Mouse (Mus musculus): ENCODE results near the gene Ctrb1.
A peak's percentile ranks its signal among the peaks of the same experiment; 100 is the strongest.

The Ctrb1 gene

DNA sequence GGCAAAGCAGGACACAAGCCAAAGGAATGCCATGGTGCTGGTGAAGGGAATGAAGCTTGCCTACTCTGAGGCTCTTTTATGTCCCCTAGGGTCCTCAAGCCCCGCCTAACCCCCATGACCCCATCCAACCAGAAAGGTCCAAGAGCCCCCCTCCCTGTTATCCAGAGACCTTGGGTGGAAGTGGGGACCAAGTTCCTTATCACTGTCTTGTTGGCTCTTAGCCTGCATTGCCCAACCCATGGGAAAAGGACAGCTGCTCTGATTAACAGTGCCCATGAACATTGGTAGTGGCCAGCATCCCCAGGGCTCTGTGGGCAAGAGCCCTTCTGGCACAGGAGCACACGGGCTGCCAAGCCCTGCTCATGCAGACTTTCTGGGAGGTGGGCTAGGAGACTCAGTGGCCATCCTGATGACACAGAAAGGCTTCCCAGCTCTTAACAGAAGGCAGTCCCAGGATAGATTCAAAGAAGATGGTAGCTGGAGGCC, at the start of gene Ctrb1:
Ctrb1 (minus strand) TSS at position 51 of the 486 bp plus-strand sequence.
- no peak for DNase-seq (ENCODE audit: low spot score in 2 of 2)

DNA sequence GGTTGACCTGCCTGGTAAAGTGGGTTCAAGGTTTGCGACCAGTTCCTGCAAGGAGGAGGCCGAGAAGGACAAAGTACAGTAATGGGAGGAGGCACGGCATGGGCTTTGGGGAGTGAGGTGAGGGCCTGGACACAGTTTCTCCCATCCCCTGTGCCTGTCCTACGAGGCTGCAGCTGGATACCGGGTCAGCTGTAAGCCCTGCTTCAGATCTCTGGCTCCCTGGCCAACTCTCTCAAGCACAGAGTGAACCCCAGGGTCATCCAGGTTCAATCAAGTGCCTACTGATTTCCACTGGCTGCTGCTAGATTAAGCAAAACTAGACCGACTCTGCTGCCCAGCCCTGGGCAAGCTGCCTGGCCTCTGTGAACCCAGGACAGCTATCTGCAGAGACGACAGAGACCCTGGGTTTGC, 49.5 kb upstream of the Ctrb1 start:
- DNase-seq (ENCODE audit: low spot score in 2 of 2) = no peak

DNA sequence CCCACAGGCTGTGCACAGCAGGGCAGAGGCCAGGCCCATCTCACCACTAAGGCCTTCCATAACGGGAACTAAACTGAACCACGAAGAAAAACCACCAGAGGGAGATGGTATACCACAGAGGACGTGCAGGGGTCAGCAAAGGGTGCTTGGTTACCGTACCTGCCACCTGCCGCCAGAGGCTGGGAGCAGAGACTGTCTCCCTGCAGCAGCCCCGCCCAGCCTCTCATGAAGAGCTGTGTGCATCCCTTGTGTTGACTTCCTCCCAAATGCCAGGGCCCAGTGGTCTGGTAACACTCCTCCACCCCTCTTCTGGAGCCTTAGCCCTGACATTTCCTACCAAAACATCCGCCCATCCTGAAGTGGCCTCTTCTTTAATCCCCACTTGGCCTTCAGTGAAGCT, 48.8 kb upstream of the Ctrb1 start:
- DNase-seq (ENCODE audit: low spot score in 2 of 2) = no peak

DNA sequence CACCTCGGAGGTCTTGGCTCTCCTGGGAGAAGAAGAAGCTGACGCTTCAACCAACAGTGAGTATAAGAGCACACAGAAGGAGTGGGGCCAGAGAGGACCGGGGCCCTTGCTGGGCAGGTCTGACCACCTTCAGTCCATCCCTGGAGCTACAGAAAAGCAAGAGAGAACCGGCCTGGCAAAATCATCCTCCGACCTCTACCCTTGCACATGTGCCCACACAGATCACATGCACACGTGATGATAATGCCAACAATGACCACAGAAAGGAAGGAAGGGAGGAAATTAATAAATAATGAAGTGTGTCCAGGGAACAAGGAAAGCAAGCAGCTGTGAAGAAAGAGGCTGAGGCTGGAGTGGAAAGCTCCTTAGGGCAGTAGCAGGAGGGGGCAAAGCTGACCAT, 48.1 kb upstream of the Ctrb1 start:
- DNase-seq (ENCODE audit: low spot score in 2 of 2) = no peak

DNA sequence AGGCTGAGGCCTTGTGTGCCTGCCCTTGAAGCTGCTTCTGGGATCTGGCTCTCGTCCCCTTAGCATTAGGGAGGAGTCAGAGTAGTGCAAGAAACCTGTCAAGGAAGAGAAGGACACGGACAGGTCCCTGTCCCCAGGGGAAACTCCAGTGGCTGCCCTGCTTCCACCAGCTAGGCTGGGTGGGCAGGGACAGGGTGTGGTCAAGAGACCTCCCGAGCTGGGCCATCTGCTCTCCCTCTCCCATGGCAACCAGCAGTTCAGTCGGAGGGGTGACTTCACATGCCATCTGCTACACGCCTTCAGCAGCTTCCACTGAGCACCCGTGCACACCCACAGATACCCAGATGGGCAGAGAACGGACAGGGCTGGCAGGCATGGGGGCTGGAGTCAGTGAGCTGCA, 45.5 kb upstream of the Ctrb1 start:
- DNase-seq (ENCODE audit: low spot score in 2 of 2) = peak; percentile 34 to 55

DNA sequence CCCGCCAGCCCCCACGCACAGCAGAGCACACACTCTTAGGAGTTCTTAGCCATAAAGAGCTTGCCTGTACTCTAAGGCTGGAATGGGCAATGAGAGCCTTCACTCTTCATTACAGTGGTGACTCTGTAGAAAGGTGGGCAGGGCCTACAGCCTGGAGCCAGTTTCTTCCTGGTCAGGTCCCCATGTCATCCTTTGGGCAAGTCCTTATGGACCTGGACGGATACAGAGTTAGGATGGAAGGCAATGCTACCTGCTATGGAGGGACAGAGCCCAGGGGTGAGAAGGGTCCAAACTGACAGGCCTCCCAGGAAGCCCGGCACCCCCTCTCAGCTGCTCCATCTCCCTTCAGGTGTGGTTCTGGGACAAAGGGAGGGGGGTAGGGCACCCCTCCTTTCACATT, 45.0 kb upstream of the Ctrb1 start:
- no peak for DNase-seq (ENCODE audit: low spot score in 2 of 2)

DNA sequence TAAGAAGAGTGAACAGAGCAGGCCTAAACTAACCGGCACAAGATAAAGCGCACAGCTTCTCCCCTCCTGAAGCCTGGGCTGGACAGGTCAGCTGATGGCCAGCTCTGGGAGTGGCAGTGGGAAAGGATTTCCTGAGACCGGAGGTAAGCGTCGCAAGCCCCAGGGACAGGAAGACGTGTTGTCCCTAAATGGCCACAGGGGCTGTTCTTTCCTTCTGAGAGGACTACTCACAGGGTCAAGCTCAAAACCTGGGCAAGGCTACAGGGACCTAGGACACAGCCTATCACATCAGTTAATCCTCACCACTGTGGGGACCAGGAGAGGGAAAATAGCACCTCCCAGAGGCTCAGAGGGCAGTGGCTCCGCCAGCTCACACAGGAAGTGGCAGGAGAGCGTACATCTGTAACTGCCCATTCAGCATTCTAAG, 44.5 kb upstream of the Ctrb1 start:
- peak in 1 of 2 experiments; percentile 18 for DNase-seq (ENCODE audit: low spot score in 2 of 2)

DNA sequence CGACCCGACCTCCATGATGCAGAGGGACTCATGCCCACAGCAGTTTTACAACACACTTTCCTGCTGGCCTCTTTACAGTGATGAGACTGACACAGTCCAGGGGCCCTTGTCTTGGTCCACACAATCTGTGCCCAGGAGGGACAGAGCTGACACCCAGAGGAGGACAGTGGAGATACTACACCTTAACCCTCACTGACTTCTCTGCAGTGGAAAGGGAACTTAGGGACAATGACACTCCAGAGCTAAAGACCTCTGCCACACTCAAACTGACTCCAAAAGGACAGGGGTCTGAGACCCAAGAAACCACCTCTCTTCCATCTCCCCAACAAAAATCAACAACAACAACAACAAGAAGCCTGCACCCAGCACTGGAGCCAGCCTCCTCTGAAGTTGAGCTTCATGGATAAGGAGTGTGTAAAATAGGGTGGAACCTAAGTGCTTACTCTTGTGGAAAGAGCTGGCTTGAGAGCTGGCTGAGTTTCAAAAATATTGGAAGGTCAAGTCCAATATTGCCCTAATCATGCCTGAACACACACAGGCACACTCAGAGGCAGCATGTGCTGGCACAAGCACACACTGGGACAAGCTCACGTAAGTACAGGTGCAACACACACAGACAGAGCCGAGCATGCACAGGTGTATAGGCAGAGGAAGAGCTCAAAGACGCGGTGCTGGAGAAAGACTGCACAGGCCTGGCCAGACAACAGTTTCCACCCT, 43.6 kb upstream of the Ctrb1 start:
- no peak for DNase-seq (ENCODE audit: low spot score in 2 of 2)

DNA sequence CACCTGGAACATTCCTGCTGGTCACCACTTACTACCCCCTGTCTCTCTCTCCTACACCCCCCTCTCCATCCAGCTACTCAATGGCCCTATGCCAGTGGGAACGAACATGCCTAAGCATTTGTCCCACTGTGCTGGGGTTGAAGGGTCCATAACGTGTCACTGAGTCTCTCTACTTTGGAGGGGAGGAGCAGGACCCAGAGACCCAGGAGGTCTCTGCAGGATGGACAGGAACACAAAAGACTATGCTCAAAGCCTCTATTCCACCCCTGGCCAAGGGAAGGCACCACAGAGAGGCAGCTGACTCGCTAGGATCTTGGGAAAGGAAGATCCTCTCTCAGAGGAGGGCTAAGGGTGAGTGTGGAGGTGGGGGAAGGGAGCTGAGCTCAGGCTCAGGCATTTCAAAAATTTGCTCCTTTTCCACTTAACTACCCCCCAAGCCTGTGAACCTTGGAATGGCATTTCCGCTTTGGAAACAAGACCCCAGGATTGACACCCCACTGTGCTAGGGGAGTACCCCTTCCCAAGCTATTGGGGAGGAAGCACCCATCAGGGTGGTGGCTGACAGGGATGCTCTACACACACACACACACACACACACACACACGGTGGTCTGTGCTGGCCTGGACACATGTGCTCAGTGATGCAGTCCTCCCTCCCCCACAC, 42.9 kb upstream of the Ctrb1 start:
- no peak for DNase-seq (ENCODE audit: low spot score in 2 of 2)

DNA sequence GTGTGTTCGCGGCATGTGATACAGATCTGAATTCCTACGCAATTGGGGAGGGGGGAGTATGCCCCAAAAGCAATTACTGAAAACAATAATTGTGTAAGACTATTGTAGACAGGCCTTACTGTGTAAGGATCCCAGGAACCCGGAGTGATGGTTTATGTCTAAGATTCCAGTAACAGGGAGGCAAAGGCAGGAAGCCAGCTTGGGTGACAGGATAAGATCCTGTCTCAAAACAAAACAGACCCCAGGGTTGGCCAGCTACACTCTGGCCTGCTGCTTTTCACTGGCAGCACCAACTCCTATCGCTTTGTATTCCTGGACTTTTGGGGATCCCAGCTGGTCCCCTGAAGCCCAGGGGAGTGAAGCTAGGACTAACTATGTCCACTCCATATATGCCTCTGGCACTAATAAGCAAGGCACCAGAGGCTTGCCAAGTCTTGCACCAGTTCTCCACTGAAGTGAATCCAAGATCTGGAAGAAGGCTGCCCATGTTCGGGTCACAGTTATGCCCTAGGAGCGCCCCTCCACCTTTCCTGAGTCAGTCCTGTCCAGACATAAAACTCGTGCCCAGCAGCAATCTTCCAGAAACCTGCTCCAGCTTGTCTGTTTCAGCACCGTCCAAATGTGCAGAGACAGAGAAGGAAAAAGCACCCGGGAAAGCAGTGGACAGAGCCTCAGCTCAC, 41.7 kb upstream of the Ctrb1 start:
- no peak for DNase-seq (ENCODE audit: low spot score in 2 of 2)

DNA sequence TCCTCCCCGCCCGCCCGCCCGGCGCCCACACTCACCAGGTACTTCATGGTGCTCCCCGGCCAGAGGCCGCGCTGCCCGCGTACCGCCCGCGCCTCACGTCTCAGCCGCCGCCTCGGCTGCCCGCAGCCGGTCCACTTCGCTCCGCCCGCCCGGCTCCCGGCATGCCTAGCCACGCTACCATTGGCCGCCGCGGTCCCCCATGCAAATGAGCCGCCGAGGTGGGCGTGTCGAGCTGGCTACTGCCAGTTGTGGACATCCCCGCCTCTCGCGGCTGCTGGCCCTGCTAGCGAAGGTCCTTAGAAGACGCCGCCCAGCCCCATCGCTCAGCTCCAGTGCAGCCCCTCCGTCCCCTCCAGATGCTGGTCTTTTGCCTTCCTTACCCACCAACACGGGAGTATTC, 41.2 kb upstream of the Ctrb1 start:
- peak; percentile 88 to 94 for DNase-seq (ENCODE audit: low spot score in 2 of 2)

DNA sequence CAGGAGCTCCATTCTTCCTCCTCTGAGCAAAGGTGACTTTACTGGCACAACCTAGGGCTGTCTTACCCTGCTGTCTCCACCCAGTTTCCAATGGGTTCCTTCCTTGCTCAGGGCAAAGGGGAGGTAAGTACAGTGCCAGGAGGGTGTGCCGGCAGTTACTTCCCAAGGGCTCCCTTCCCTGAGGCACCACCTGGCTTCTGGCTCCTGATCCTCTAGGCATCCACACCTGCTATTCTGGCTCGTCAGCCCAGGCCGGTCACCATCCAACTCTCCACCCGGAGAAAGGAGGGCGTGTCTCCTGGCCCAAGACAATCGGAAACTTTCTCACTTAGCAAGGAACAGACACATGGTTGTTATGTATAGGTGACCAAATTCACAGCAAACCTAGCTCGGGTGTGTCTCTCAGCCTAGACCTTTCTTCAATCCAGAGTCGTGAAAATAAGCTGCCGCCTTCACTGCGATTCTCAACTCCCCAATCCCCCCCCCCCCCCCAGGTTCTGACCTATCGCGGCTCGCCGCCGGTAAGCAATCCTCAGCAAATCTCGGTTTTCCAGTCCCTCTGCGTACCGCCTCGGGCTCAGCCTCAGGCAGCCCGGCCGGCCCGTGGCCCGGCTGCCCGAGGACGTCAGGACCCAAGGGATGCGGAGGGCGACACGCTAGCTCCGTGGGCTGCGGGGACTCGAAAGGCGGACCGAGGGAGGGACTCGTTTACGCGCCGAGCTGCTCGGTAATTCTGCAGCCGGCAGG, 40.6 kb upstream of the Ctrb1 start:
- no peak for DNase-seq (ENCODE audit: low spot score in 2 of 2)

DNA sequence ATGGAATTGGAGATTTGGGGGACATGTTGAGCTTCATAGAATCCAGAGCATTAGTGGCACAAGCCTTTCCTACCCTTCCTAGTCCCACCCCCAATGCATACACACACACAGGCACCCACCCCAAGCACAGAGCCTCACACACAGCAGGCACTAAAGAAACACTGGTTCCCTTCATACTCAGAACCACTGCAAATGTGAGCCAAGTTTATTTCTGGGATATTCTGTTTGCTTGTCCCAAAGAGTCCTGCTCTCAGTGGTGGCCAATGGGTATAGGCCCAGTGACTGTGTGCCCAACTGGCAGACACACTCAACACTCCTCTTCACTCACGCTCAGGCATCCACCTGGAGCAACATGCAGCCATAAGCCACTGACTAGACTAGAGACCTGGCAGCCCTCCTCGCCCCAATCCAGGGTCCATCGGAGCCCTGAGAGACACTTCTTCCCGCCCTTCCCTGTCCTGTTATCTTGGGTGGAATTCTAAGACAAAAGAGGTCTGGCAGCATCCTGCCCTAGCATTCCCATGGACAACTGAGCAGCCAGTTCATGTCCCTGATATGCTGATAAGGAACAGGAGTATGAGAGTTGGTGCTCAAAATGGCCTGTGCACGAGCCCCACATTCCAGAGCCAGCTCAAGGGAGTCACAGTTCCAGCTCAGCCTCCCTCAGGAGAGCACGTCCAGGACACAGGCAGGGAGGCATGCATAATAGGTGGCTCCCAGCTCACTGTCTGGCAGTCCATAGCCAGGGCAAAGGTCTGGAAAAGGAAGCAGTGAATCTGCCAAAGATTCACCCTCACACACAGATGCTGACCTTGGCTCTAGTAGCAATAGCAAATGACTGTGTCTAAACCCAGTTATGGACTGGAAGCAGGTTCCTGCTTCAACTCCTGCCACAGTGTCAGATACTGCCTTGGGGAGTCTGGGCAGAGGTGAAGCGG, 38.7 kb upstream of the Ctrb1 start:
- DNase-seq (ENCODE audit: low spot score in 2 of 2) = no peak

DNA sequence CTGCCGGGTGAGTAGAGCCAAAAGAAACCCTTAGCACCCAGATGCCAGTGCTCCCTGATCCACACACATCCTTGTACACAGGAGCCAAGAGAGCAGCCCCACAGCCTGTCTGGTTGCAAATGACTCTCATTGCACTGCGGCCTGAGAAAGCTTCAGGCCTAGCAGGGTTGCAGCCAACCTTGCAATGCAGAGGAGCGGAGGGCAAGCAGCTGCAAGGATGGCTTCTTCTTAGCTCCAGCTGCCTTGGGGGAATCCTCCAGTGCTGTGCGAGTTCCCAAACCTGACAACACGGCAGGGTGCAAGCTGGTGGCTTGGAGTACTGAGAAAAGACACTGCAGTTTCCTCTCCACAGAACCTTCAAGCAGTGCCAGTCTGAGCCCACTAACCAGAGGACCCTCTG, 37.7 kb upstream of the Ctrb1 start:
- no peak for DNase-seq (ENCODE audit: low spot score in 2 of 2)

DNA sequence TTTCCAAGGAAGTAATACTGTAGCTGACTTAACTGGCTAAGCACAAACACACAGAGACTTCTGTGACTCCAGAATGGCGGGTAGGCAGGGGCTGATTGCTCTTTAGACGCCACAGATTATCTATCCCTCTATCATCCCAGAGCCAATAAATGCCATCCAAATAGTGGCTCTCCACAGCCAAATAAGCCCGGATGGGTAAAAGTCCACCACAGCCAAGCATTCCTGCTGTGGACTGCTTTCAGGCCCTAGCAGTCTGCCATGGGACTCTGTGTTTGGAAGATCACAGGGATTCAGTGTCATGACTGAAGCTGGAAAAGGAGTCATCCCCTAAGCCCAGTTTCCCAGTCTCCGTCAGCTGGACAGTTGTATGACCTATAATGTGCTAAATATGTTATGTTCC, 36.7 kb upstream of the Ctrb1 start:
- DNase-seq (ENCODE audit: low spot score in 2 of 2) = no peak

DNA sequence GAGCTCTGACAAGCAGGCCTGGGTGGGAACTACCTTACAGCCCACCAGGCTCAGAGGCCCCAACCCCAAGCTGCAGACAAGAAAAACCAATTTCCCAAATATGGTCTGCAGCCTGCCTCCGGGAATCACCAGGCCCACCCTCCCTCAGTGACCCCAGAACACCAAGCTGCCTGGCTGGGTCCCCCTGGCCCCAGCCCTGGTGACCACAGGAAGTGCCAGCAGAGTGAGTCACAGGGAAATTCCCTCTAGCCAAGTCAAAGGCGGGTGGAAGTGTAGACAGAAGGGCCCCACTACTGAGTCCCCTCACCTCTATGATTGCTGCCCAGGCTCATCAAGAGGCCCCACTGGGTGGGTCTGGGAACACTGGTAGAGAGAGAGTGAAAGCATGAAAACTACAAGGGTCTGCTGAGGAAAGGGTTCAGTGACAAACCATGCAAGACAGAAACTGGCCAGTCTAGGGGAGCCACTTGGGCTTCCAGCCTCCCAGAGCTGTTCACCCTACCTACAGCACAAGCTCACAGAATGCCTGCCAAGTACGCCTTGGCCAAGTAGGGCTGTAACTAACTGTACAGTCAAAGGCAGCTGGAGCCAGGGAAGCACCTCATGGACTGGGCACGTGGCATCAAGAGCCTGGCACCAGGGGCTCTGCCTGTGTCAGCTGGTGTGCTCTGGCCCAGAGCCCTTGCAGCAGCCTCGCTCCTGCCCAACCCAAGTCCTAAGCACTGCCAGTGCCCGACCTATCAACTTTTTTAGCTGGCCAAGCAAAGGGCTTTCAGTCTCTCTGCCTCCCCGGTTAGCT, 35.5 kb upstream of the Ctrb1 start:
- DNase-seq (ENCODE audit: low spot score in 2 of 2) = peak; percentile 58 to 79

DNA sequence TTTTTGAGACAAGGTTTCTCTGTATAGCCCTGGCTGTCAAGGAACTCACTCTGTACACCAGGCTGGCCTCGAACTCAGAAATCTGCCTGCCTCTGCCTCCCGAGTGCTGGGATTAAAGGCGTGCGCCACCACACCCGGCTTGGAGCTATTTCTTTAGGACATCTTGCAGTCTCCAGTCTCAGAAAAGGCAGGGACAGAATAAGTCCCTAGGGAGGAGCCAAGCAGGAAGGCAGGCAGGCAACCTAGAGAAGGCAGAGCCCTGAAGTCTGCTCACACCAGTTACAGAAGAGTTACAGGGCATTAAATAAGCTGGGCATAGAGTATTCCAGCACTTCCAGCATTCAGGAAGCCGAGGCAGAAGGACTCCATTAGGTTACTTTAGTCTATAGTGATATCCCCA, 34.5 kb upstream of the Ctrb1 start:
- DNase-seq (ENCODE audit: low spot score in 2 of 2) = no peak

DNA sequence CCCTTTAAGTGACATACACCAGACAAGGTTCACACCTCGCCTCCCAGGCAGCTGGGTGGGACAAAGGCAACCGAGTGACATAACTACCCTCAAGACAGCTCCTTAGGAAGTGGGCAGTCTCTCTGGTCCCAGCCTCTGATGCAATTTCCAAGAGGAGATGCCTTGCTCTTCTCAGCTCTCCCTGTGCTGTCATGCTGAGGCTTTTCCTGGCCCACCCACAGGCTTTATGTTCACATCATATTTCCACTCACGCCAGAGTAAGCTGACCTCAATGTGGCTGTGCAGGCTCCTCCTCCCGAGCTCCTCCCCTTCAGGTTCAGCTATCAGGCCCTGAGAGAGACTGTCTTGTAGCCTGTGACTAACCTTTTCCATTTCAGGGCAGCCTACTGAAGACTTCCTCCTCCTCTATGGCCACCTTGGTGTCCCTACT, 29.3 kb upstream of the Ctrb1 start:
- no peak for DNase-seq (ENCODE audit: low spot score in 2 of 2)

DNA sequence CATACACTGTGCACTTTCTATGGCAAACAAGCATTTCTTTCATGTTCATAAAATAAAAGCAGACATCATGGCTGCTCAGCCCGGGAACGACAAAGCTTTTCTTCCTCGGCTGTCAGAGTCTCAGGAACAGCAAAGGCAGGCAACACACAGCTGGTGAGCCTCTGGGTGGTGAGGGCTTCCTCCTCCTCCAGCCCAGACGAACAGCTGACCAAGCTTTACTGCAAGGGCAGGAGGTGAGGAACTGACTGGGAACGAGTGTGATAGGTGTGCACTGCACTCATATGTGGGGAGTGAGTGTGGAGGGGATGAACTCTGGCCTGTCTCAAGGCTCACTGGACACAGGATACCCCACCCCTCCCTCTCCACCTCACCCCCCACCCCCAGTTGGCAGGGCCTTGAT, 28.1 kb upstream of the Ctrb1 start:
- DNase-seq (ENCODE audit: low spot score in 2 of 2) = peak in 1 of 2 experiments; percentile 6

DNA sequence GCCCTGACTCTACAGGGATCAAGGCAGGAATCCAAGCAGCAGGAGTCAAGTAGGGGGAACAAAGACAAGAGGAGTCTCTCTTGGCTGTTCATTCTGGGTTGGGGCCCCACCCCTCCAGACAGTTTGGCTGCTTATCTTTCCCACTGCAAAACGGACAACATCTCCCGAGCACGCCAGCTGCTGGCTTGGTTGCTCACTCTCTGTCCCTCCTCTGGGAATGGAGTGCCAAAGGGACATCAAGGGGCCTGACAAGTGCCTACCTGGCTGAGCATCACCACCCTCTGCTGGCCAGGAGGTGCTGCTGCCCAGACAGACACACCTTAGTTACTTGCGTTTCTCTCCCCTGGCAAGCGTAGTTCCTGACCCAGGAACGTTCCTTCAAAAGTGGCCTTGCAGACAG, 27.1 kb upstream of the Ctrb1 start:
- peak in 1 of 2 experiments; percentile 9 for DNase-seq (ENCODE audit: low spot score in 2 of 2)

All from frontal cortex, postnatal 10 days (tissue).